Mouse (Mus musculus) hindbrain, embryonic 13.5 days (tissue): ENCODE data around the gene Pclo. TPM values are rescaled to one million over a fixed set of nuclear protein-coding genes. Genes with fewer than 3 reads are reported as not detected.

ENCODE experiments used
- ATAC-seq: fragments of 200-750 bp; cut with Nextera tagmentation; 2 replicates; pipeline ENCODE4 v1.8.0; 2017; ENCODE audit warnings: moderate TSS enrichment; ENCODE audit not compliant: low FRiP score
- H3K27ac ChIP-seq: fragments of 300-500 bp; sonication (generic); 2 replicates; pipeline ENCODE4 v1.5.1; 2015; ENCODE audit warnings: inconsistent platforms, mild to moderate bottlenecking, moderate library complexity
- H3K27me3 ChIP-seq: fragments of 300-500 bp; sonication (generic); 2 replicates; pipeline ENCODE4 v1.6.1; 2015; ENCODE audit warnings: mild to moderate bottlenecking, inconsistent platforms
- H3K36me3 ChIP-seq: fragments of 300-500 bp; sonication (generic); 2 replicates; pipeline ENCODE4 v1.6.1; 2015; ENCODE audit warnings: mild to moderate bottlenecking, inconsistent platforms
- H3K4me1 ChIP-seq: fragments of 300-500 bp; sonication (generic); replicated peaks from 2 replicates; pipeline ENCODE4 v1.6.1; 2015; ENCODE audit warnings: inconsistent platforms
- H3K4me2 ChIP-seq: fragments of 300-500 bp; sonication (generic); 2 replicates; pipeline ENCODE4 v1.6.1; 2015; ENCODE audit warnings: inconsistent platforms, mild to moderate bottlenecking, moderate library complexity
- H3K4me3 ChIP-seq: fragments of 300-500 bp; sonication (generic); 2 replicates; pipeline ENCODE4 v1.5.1; 2015; ENCODE audit warnings: mild to moderate bottlenecking, inconsistent platforms
- H3K9ac ChIP-seq: fragments of 300-500 bp; sonication (generic); 2 replicates; pipeline ENCODE4 v1.6.1; 2015; ENCODE audit warnings: mild to moderate bottlenecking, inconsistent platforms
- H3K9me3 ChIP-seq: fragments of 300-500 bp; sonication (generic); 2 replicates; pipeline ENCODE4 v1.6.1; 2016; ENCODE audit warnings: inconsistent platforms
- WGBS: fragments of 180-500 bp; shearing (Covaris S2); methylation state at CpG from one replicate; pipeline ENCODE4 v1.1.7; 2015; 5-methylcytosine and 5-hydroxymethylcytosine counted together
- polyA plus RNA-seq: library from polyadenylated mRNA; unstranded; fragments of >200 nt; fragmentation: Nextera tagmentation; extraction: Ambion mirVana; gene quantifications from 2 replicates; pipeline ENCODE4 v1.2.1, GENCODE M21; 2015

The Pclo gene
- polyA plus RNA-seq, 1 experiment from 2014 or later, result 9.3 TPM

GRCm38 (mm10) chr5:14700900-14701299, 186.2 kb downstream of the Pclo start:
- H3K9me3 ChIP-seq, result no peaks in the 10 kb centered on the region
- H3K27me3 ChIP-seq, result no peaks in the 10 kb centered on the region
- no peaks in the 10 kb centered on the region for H3K36me3 ChIP-seq
- H3K4me2 ChIP-seq, result no peak overlapping the region
- ATAC-seq, result no peak
- H3K9ac ChIP-seq, result no peak overlapping the region
- no peak overlapping the region for H3K4me3 ChIP-seq
- no peak overlapping the region for H3K27ac ChIP-seq
- H3K4me1 ChIP-seq, result no peaks in the 10 kb centered on the region

GRCm38 (mm10) chr5:14705423-14705822, 190.7 kb downstream of the Pclo start:
- 0 out of 2 replicates have a peak, but pooled peaks cover 5% of the 10 kb centered on the region for H3K4me1 ChIP-seq
- no peaks in the 10 kb centered on the region for H3K36me3 ChIP-seq
- 69% methylated on average over 2 of the region's 2 CpGs for WGBS
- H3K9ac ChIP-seq, result no peak overlapping the region
- no peak overlapping the region for H3K4me3 ChIP-seq
- no peaks in the 10 kb centered on the region for H3K27me3 ChIP-seq
- no peak overlapping the region for H3K27ac ChIP-seq
- H3K4me2 ChIP-seq, result no peak overlapping the region
- H3K9me3 ChIP-seq, result no peaks in the 10 kb centered on the region
- no peak for ATAC-seq

GRCm38 (mm10) chr5:14707311-14707710, 192.6 kb downstream of the Pclo start:
- H3K36me3 ChIP-seq, result peaks cover under 1% of the 10 kb centered on the region
- H3K27ac ChIP-seq, result no peak overlapping the region
- WGBS, result 53% methylated on average over 4 of the region's 4 CpGs
- H3K4me1 ChIP-seq, result 0 out of 2 replicates have a peak, but pooled peaks cover 5% of the 10 kb centered on the region
- no peaks in the 10 kb centered on the region for H3K27me3 ChIP-seq
- 0 out of 2 replicates have a peak, but pooled peaks have one; percentile 32 for ATAC-seq
- no peaks in the 10 kb centered on the region for H3K9me3 ChIP-seq
- no peak overlapping the region for H3K9ac ChIP-seq
- no peak overlapping the region for H3K4me2 ChIP-seq
- H3K4me3 ChIP-seq, result no peak overlapping the region

- no peak for ATAC-seq
- Histone ChIP-seq H3K4me3 (no peak overlapping the region), H3K9ac (no peak overlapping the region), H3K27ac (no peak overlapping the region), H3K4me2 (no peak overlapping the region), H3K27me3 (no peaks in the 10 kb centered on the region), H3K36me3 (peaks cover 6% of the 10 kb centered on the region; the same call in 1 of the 2 replicates), H3K9me3 (no peaks in the 10 kb centered on the region), H3K4me1 (no peaks in the 10 kb centered on the region)
- WGBS, result 84% methylated on average over 3 of the region's 3 CpGs
Observed at GRCm38 (mm10) chr5:14723576-14723975, 208.9 kb downstream of the Pclo start.

- Histone ChIP-seq H3K27me3 (no peaks in the 10 kb centered on the region), H3K4me1 (no peaks in the 10 kb centered on the region), H3K9ac (no peak overlapping the region), H3K9me3 (no peaks in the 10 kb centered on the region), H3K27ac (no peak overlapping the region), H3K36me3 (peaks cover 6% of the 10 kb centered on the region; the same call in 1 of the 2 replicates), H3K4me2 (no peak overlapping the region), H3K4me3 (no peak overlapping the region)
- 89% methylated on average over 3 of the region's 3 CpGs for WGBS
- no peak for ATAC-seq
Observed at GRCm38 (mm10) chr5:14728676-14729253, 214.0 kb downstream of the Pclo start.

GRCm38 (mm10) chr5:14750882-14751281, 236.2 kb downstream of the Pclo start:
- Histone ChIP-seq H3K9ac (no peak overlapping the region), H3K36me3 (no peaks in the 10 kb centered on the region), H3K4me1 (no peaks in the 10 kb centered on the region), H3K4me2 (no peak overlapping the region), H3K27me3 (no peaks in the 10 kb centered on the region), H3K4me3 (no peak overlapping the region), H3K9me3 (no peaks in the 10 kb centered on the region), H3K27ac (no peak overlapping the region)
- no peak for ATAC-seq

- no peak overlapping the region for H3K4me3 ChIP-seq
- H3K27me3 ChIP-seq, result no peaks in the 10 kb centered on the region
- no peaks in the 10 kb centered on the region for H3K4me1 ChIP-seq
- H3K27ac ChIP-seq, result no peak overlapping the region
- WGBS, result 93% methylated on average over 11 of the region's 11 CpGs
- H3K36me3 ChIP-seq, result peaks cover 16% of the 10 kb centered on the region
- H3K9me3 ChIP-seq, result no peaks in the 10 kb centered on the region
- H3K9ac ChIP-seq, result no peak overlapping the region
- no peak overlapping the region for H3K4me2 ChIP-seq
- ATAC-seq, result no peak
Observed at GRCm38 (mm10) chr5:14766686-14767085, 252.0 kb downstream of the Pclo start.

- H3K27ac ChIP-seq, result no peak overlapping the region
- WGBS, result 30% methylated on average over 1 of the region's 1 CpGs
- no peak overlapping the region for H3K4me3 ChIP-seq
- no peak overlapping the region for H3K4me2 ChIP-seq
- H3K4me1 ChIP-seq, result no peaks in the 10 kb centered on the region
- ATAC-seq, result no peak
- H3K9me3 ChIP-seq, result no peaks in the 10 kb centered on the region
- H3K36me3 ChIP-seq, result no peaks in the 10 kb centered on the region; the same call in 1 of the 2 replicates
- no peak overlapping the region for H3K9ac ChIP-seq
- no peaks in the 10 kb centered on the region for H3K27me3 ChIP-seq
Observed at GRCm38 (mm10) chr5:14782362-14783082, 267.8 kb downstream of the Pclo start.

- Histone ChIP-seq H3K9me3 (no peaks in the 10 kb centered on the region), H3K4me1 (no peaks in the 10 kb centered on the region), H3K27ac (no peak overlapping the region), H3K36me3 (peaks cover 20% of the 10 kb centered on the region), H3K9ac (no peak overlapping the region), H3K27me3 (no peaks in the 10 kb centered on the region), H3K4me2 (no peak overlapping the region), H3K4me3 (no peak overlapping the region)
- 94% methylated on average over 9 of the region's 9 CpGs for WGBS
- ATAC-seq, result no peak
Observed at GRCm38 (mm10) chr5:14793891-14794290, 279.2 kb downstream of the Pclo start.

GRCm38 (mm10) chr5:14807136-14807535, 292.4 kb downstream of the Pclo start:
- H3K27me3 ChIP-seq, result no peaks in the 10 kb centered on the region
- no peak overlapping the region for H3K27ac ChIP-seq
- H3K9ac ChIP-seq, result no peak overlapping the region
- peak; percentile 82; the same call in 1 of the 2 replicates for ATAC-seq
- H3K4me3 ChIP-seq, result no peak overlapping the region
- H3K4me2 ChIP-seq, result no peak overlapping the region
- H3K9me3 ChIP-seq, result no peaks in the 10 kb centered on the region
- H3K36me3 ChIP-seq, result no peaks in the 10 kb centered on the region
- WGBS, result 4% methylated on average over 6 of the region's 6 CpGs
- no peaks in the 10 kb centered on the region for H3K4me1 ChIP-seq

- Histone ChIP-seq H3K27me3 (no peaks in the 10 kb centered on the region), H3K4me2 (no peak overlapping the region), H3K4me1 (peaks cover 3% of the 10 kb centered on the region; the same call in 1 of the 2 replicates), H3K9me3 (no peaks in the 10 kb centered on the region), H3K27ac (no peak overlapping the region), H3K4me3 (no peak overlapping the region), H3K9ac (no peak overlapping the region), H3K36me3 (no peaks in the 10 kb centered on the region)
- 87% methylated on average over 3 of the region's 3 CpGs for WGBS
- no peak for ATAC-seq
Observed at GRCm38 (mm10) chr5:14833165-14833860, 318.6 kb downstream of the Pclo start.

- no peaks in the 10 kb centered on the region for H3K36me3 ChIP-seq
- peaks cover 3% of the 10 kb centered on the region; the same call in 1 of the 2 replicates for H3K4me1 ChIP-seq
- H3K27ac ChIP-seq, result no peak overlapping the region
- no peak overlapping the region for H3K4me2 ChIP-seq
- WGBS, result 79% methylated on average over 4 of the region's 4 CpGs
- ATAC-seq, result no peak
- H3K27me3 ChIP-seq, result no peaks in the 10 kb centered on the region
- no peak overlapping the region for H3K4me3 ChIP-seq
- no peak overlapping the region for H3K9ac ChIP-seq
- no peaks in the 10 kb centered on the region for H3K9me3 ChIP-seq
Observed at GRCm38 (mm10) chr5:14834155-14834991, 319.7 kb downstream of the Pclo start.
